Mouse (Mus musculus) kidney, postnatal 0 days (tissue): ENCODE data around the gene Med29. TPM values are rescaled to one million over a fixed set of nuclear protein-coding genes. Genes with fewer than 3 reads are reported as not detected.

ENCODE experiments used
- ATAC-seq: fragments of 200-750 bp; cut with Nextera tagmentation; replicated peaks from 2 replicates; pipeline ENCODE4 v1.8.0; 2017; ENCODE audit warnings: low read depth, moderate number of reproducible peaks, moderate TSS enrichment, moderate library complexity; ENCODE audit not compliant: low FRiP score
- DNase-seq: peaks from one replicate; pipeline ENCODE4 v3.0.0-alpha.2; 2016; ENCODE audit warnings: low spot score
- H3K27ac ChIP-seq: fragments of 300-500 bp; sonication (generic); 2 replicates; pipeline ENCODE4 v1.5.1; 2014; ENCODE audit warnings: mild to moderate bottlenecking
- H3K27me3 ChIP-seq: fragments of 300-500 bp; sonication (generic); 2 replicates; pipeline ENCODE4 v1.6.1; 2014; ENCODE audit warnings: low read length, mixed read lengths; ENCODE audit not compliant: insufficient read depth
- H3K36me3 ChIP-seq: fragments of 300-500 bp; sonication (generic); 2 replicates; pipeline ENCODE4 v1.6.1; 2014; ENCODE audit warnings: low read length, mixed read lengths; ENCODE audit not compliant: insufficient read depth
- H3K4me1 ChIP-seq: fragments of 300-500 bp; sonication (generic); replicated peaks from 2 replicates; pipeline ENCODE4 v1.6.1; 2014; ENCODE audit warnings: antibody characterized with exemption, low read length, mixed read lengths; ENCODE audit not compliant: insufficient read depth
- H3K4me2 ChIP-seq: fragments of 300-500 bp; sonication (generic); 2 replicates; pipeline ENCODE4 v1.6.1; 2014; ENCODE audit warnings: mild to moderate bottlenecking, low read length, moderate library complexity, mixed read lengths
- H3K4me3 ChIP-seq: fragments of 300-500 bp; sonication (generic); replicated peaks from 2 replicates; pipeline ENCODE4 v1.5.1; 2014; ENCODE audit warnings: low read depth, low read length
- H3K9ac ChIP-seq: fragments of 300-500 bp; sonication (generic); 2 replicates; pipeline ENCODE4 v1.6.1; 2014; ENCODE audit warnings: low read depth, low read length
- H3K9me3 ChIP-seq: fragments of 300-500 bp; sonication (generic); replicated peaks from 2 replicates; pipeline ENCODE4 v1.6.1; 2016; ENCODE audit warnings: low read length, inconsistent platforms, mixed read lengths
- CTCF ChIP-seq: IDR thresholded peaks from 2 replicates; pipeline ENCODE4 v1.5.1; 2016; ENCODE audit warnings: antibody characterized with exemption, low read depth, mild to moderate bottlenecking, moderate library complexity
- WGBS: fragments of 180-500 bp; shearing (Covaris S2); extraction: QIAGEN DNeasy Blood & Tissue Kit; methylation state at CpG from one replicate; pipeline ENCODE4 v1.1.7; 2014; 5-methylcytosine and 5-hydroxymethylcytosine counted together
- polyA plus RNA-seq: library from polyadenylated mRNA; unstranded; fragments of >200 nt; fragmentation: Nextera tagmentation; extraction: Ambion mirVana; gene quantifications from 2 replicates; pipeline ENCODE4 v1.2.1, GENCODE M21; 2015

Med29 gene
- polyA plus RNA-seq, 1 experiment from 2014 or later = 47.8 TPM

DNA sequence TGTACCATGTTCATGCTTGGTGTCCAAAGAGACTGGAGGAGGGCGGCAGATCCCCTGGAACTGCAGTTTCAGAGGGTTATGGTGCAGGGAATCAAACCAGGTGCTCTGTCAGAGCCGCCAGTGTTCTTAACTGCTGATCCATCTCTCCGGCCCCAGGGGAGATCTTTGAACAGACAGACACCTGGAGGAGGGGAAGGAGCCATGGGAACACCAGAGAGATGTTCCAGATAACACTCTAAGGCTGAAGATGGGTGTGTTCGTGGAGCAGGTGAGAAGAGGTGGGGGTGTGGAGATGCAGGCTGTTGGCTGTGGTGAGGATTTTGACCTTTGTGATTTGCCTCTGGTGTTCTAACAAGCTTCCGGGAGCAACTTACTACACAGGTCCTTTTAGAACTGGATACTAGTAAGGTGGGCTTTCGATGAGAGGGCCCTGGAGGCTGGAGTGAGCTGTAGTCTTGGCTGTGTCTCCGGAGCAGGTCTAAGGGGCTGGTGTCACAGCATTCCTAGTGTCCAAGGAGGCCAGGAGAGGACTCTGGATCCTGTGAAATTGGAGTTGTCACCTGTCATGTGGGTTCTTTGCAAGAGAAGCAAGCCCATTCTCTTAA is 18.5 kb downstream of the Med29 start:
- H3K9me3 ChIP-seq = no peaks in the 10 kb centered on the region
- TF ChIP-seq CTCF = no peak
- no peak for ATAC-seq
- no peak overlapping the region for H3K4me2 ChIP-seq
- H3K4me1 ChIP-seq = peaks cover 22% of the 10 kb centered on the region; the same call in 1 of the 2 replicates
- no peak overlapping the region for H3K9ac ChIP-seq
- WGBS = 74% methylated on average over 7 of the region's 7 CpGs
- no peak overlapping the region for H3K4me3 ChIP-seq
- H3K27ac ChIP-seq = peak overlapping the region; percentile 98
- no peak for DNase-seq
- H3K27me3 ChIP-seq = no peaks in the 10 kb centered on the region
- peaks cover 8% of the 10 kb centered on the region; the same call in 1 of the 2 replicates for H3K36me3 ChIP-seq

DNA sequence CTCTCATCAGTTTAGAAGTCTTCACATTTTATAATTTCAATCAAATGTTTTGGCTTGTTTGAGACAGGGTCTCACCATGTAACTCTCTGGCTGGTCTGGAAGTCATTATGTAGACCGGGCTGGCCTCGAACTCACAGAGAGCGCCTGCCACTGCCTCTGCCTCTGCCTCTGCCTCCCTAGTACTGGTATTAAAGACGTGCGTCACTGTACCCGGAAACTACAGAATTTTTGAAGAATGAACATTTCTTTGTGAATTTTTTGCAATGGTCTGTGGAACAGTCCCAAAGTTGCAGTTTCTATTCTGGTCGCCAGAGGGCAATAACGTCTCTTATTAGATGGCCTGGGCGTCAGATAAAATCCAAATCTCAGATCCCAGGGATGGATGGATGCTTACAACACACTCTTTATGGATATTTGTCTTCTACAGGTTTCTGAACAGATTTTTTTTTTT is 19.4 kb downstream of the Med29 start:
- WGBS = 2% methylated on average over 9 of the region's 9 CpGs
- ATAC-seq = no peak; the same call in 1 of the 2 replicates
- Histone ChIP-seq H3K4me2 (peak overlapping the region; percentile 49), H3K9ac (no peak overlapping the region), H3K27ac (peak overlapping the region; percentile 83), H3K4me3 (peak overlapping the region; percentile 83; the same call in 1 of the 2 replicates), H3K36me3 (peaks cover 14% of the 10 kb centered on the region), H3K27me3 (no peaks in the 10 kb centered on the region), H3K4me1 (peaks cover 22% of the 10 kb centered on the region; the same call in 1 of the 2 replicates), H3K9me3 (no peaks in the 10 kb centered on the region)
- DNase-seq = peak; percentile 95
- TF ChIP-seq CTCF = peak; percentile 86

DNA sequence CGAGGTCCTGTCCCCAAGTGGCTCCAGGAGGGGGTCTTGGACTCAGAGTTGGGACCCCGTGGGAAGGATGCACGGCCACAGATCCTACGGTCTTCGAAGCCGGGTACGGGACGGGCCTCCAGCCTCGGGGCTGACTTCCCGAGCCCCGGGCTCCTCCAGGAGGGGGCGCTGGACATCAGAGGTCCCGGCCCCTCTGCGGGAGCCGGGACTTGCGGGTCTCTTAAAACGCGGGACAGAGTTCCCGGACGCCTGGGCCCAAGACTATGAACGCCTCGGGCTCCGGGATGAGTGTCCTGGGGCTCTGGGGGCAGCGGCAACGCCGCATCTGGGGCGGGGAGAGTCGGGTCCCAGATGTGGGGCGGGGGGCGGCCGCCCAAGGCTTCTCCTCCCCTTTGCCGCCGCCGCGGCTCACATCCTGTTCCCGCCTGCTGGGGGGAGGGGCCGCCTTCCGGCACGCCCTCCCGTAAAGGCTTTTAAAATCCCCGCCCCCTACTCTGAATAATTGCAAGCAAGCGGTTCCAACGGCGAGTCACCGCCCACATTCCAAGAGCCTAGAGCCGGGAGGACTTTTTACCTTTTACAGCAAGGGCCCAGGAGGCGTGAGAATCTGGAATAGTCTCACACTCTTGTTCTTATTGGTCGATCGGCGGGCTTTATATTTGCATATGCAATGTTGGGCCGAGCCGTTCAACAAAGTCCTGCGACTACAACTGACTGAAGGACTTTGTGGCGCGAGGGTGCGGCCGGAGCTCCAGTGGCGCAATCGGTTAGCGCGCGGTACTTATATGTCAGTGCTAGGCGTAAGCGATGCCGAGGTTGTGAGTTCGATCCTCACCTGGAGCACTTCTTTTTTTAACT is 20.0 kb downstream of the Med29 start, which contains the start of gene Plekhg2:
Gene Plekhg2, minus strand, starts transcription at position 349 of the 858 bp plus-strand sequence.
- WGBS = under 1% methylated on average over 53 of the region's 66 CpGs
- peak; percentile 100 for DNase-seq
- peaks cover 17% of the 10 kb centered on the region for H3K36me3 ChIP-seq
- peak within 1 kb of the TSS; percentile 74 for H3K4me2 ChIP-seq
- peak within 1 kb of the TSS; percentile 83 for H3K4me3 ChIP-seq
- no peaks in the 10 kb centered on the region for H3K27me3 ChIP-seq
- peak within 1 kb of the TSS; percentile 91 for H3K9ac ChIP-seq
- H3K4me1 ChIP-seq = peaks cover 17% of the 10 kb centered on the region; the same call in 1 of the 2 replicates
- H3K27ac ChIP-seq = peak within 1 kb of the TSS; percentile 95
- peak; percentile 70 for TF ChIP-seq CTCF
- no peaks in the 10 kb centered on the region for H3K9me3 ChIP-seq
- peak; percentile 89 for ATAC-seq

DNA sequence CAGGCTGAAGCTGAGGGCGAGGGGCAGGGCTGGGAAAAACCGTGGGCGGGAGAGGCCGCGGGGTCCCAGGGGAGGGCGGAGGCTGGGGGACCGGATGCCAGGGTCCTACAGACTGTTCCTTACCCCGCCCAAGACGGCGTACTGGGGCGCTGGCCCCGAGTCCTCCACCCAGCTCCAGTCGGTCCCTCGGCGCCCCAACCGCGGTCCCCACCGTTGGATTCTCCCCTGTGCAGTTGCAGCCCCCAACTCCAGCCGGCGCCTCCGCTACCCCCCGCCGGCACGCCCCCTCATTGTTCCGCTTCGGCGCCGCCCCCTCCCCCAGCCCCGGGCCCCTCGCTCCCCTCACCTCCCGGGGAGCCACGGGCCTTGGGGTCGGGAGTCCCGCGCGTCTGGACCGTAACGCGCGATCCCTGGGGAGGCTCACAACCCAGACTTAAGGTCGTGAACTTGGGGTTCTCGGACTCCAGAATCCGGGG is 21.0 kb downstream of the Med29 start:
- H3K9me3 ChIP-seq = no peaks in the 10 kb centered on the region
- H3K9ac ChIP-seq = peak overlapping the region; percentile 91
- H3K4me1 ChIP-seq = peaks cover 13% of the 10 kb centered on the region; the same call in 1 of the 2 replicates
- peak overlapping the region; percentile 74 for H3K4me2 ChIP-seq
- ATAC-seq = no peak
- peak overlapping the region; percentile 95 for H3K27ac ChIP-seq
- WGBS = under 1% methylated on average over 41 of the region's 43 CpGs
- no peaks in the 10 kb centered on the region for H3K27me3 ChIP-seq
- peak overlapping the region; percentile 83 for H3K4me3 ChIP-seq
- no peak for TF ChIP-seq CTCF
- peak; percentile 83 for DNase-seq
- peaks cover 17% of the 10 kb centered on the region; the same call in 1 of the 2 replicates for H3K36me3 ChIP-seq

DNA sequence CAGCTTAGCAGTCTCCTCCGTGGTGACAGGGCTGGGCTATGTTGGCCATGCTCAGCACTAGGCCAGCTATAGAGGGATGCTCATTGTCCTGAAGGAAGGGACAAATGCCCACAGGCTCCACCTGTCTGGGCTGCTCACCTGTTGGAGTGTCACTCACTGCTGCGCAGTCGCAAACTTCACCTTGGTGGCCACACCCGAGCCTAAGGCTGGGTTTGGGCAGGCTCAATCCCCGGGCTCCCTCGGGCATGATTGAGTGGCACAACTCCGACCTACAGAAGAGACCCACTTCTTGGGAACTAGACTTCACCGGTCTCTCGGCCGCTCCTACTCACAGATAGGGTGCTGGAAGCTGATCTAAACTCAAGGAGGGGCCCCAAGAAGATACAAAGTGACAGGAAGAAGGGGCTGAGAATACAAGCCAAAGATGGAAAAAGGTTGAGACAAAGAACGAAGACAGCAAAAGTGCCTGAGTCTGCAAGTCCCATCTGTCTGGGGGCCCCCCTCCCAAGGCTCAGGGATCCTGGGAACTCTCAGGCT is 21.5 kb downstream of the Med29 start:
- Histone ChIP-seq H3K4me3 (peak overlapping the region; percentile 83), H3K27ac (peak overlapping the region; percentile 95), H3K9me3 (no peaks in the 10 kb centered on the region), H3K27me3 (no peaks in the 10 kb centered on the region), H3K4me1 (peaks cover 13% of the 10 kb centered on the region; the same call in 1 of the 2 replicates), H3K9ac (peak overlapping the region; percentile 91), H3K36me3 (peaks cover 22% of the 10 kb centered on the region; the same call in 1 of the 2 replicates), H3K4me2 (peak overlapping the region; percentile 74)
- WGBS = 2% methylated on average over 11 of the region's 11 CpGs
- no peak for ATAC-seq
- no peak for TF ChIP-seq CTCF
- no peak for DNase-seq

DNA sequence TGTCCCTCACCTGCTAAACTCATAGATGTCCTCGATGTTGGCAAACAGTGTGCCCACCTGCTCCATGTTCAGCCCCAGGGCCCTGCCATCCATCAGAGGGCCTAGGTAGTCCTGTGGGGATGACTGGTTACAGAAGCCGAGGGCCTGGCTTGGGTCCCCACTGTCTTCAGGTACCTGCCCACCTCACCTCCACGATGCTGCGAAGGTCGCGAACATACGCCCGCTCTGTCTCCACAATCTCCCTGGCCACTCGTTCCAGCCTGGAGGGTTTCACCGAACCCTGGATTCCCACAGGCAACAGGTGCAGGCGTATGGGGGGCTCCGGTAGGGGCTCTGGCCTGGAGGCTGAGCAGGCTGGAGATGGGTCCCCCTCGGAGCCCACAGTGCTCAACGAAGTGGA is 22.5 kb downstream of the Med29 start:
- ATAC-seq = no peak
- H3K4me3 ChIP-seq = peak overlapping the region; percentile 83; the same call in 1 of the 2 replicates

More for the DNA sequence above, 22.5 kb downstream of the Med29 start:
- no peak overlapping the region for H3K27ac ChIP-seq
- H3K27me3 ChIP-seq = no peaks in the 10 kb centered on the region
- peaks cover 24% of the 10 kb centered on the region; the same call in 1 of the 2 replicates for H3K36me3 ChIP-seq
- 81% methylated on average over 14 of the region's 14 CpGs for WGBS
- peaks cover 13% of the 10 kb centered on the region; the same call in 1 of the 2 replicates for H3K4me1 ChIP-seq
- peak overlapping the region; percentile 91; the same call in 1 of the 2 replicates for H3K9ac ChIP-seq
- DNase-seq = no peak
- peak overlapping the region; percentile 74 for H3K4me2 ChIP-seq
- H3K9me3 ChIP-seq = no peaks in the 10 kb centered on the region
- no peak for TF ChIP-seq CTCF
